Comparison of ENCODE assay signal across 8 mouse cellular contexts in the genomic region with DNA sequence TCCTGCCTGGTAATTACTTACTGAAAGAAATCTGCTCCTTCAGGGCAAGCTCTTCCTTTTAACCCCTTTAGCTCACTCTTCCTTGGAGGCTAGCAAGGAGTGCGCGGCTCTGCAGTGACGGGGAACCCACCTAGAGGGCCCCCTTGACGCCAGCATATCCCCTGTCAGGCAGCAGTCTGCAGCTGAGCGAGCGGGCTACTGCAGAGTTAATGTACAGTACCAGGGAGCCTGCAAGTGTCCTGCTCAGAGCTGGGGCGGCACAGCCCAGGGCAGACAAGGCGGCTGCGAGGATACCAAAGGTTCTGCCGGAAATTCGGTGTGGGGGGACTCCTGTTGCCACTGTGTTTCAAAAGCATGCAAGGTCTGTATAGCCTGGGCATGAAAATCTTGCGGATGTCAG.
DNase-seq lines count a peak whose midpoint lies in the region; ATAC-seq and TF ChIP-seq lines count a peak whose summit lies in the region.

No protein-coding gene starts in this region.

- H3K36me3 ChIP-seq in neural tube, embryonic 15.5 days: no peaks in the 10 kb centered on the region

- H3K4me1 ChIP-seq in cerebellum, adult 2 months (ENCODE audit: control insufficient read depth, insufficient read depth, low read length): peaks cover 3% of the 10 kb centered on the region; the same call in 1 of the 2 replicates
- H3K4me1 ChIP-seq in lung, adult 2 months (ENCODE audit: control insufficient read depth, insufficient read depth, low read length): peaks cover 6% of the 10 kb centered on the region; the same call in 1 of the 2 replicates
- H3K4me1 ChIP-seq in neural tube, embryonic 15.5 days: peaks cover 38% of the 10 kb centered on the region

- ATAC-seq in neural tube, embryonic 15.5 days (ENCODE audit: low FRiP score): peak; percentile 97

- H3K4me2 ChIP-seq in neural tube, embryonic 15.5 days: peak overlapping the region; percentile 83

- peak; percentile 66 for DNase-seq in ES-CJ7 (ENCODE audit: low read depth, low spot score)
- DNase-seq in cerebellum, adult 2 months: peak; percentile 83 to 84
- peak; percentile 85 for DNase-seq in forelimb bud, embryonic 11.5 days (ENCODE audit: low read depth, low spot score)
- peak; percentile 84 for DNase-seq in heart, postnatal 4 days
- DNase-seq in layer of hippocampus, adult 8-10 months (ENCODE audit: low spot score in 2 of 2): peak; percentile 78 to 79
- DNase-seq in lung, adult 2 months: peak; percentile 74
- peak; percentile 76 for DNase-seq in testis, postnatal 10 days (ENCODE audit: low spot score)

- peak overlapping the region; percentile 83 for H3K4me3 ChIP-seq in cerebellum, adult 2 months (replicated peaks; ENCODE audit: insufficient read depth, low read depth, low read length)
- peak overlapping the region; percentile 87 for H3K4me3 ChIP-seq in lung, adult 2 months (replicated peaks; ENCODE audit: extremely low read depth, low read depth, low read length)
- H3K4me3 ChIP-seq in neural tube, embryonic 15.5 days (replicated peaks): peak overlapping the region; percentile 68

- H3K27me3 ChIP-seq in cerebellum, adult 2 months (ENCODE audit: control insufficient read depth, insufficient read depth, low read length): no peaks in the 10 kb centered on the region
- H3K27me3 ChIP-seq in neural tube, embryonic 15.5 days (replicated peaks): no peaks in the 10 kb centered on the region

- peak overlapping the region; percentile 71 for H3K9ac ChIP-seq in neural tube, embryonic 15.5 days (replicated peaks)

- under 1% methylated on average over 12 of the region's 12 CpGs for WGBS in cerebellum, adult 2 months
- WGBS in lung, adult 2 months: 0% methylated on average over 12 of the region's 12 CpGs
- WGBS in neural tube, embryonic 15.5 days: under 1% methylated on average over 12 of the region's 12 CpGs

- TF ChIP-seq POLR2A in cerebellum, adult 2 months (IDR thresholded peaks at IDR 0.05; ENCODE audit: borderline replicate concordance, insufficient read depth, low read length): peak; percentile 48; the same call in 1 of the 2 replicates
- peak; percentile 18; the same call in 1 of the 2 replicates for TF ChIP-seq POLR2A in lung, adult 2 months (IDR thresholded peaks at IDR 0.05; ENCODE audit: borderline replicate concordance, extremely low read depth, low read depth, low read length)

- H3K9me3 ChIP-seq in neural tube, embryonic 15.5 days (replicated peaks): no peaks in the 10 kb centered on the region

- TF ChIP-seq CTCF in cerebellum, adult 2 months (IDR thresholded peaks at IDR 0.05; ENCODE audit: borderline replicate concordance, insufficient read depth, low read depth, low read length): no peak
- TF ChIP-seq CTCF in lung, adult 2 months (IDR thresholded peaks at IDR 0.05; ENCODE audit: insufficient read depth, low read length): no peak

- H3K27ac ChIP-seq in cerebellum, adult 2 months (ENCODE audit: insufficient read depth, low read length): peak overlapping the region; percentile 74
- peak overlapping the region; percentile 96 for H3K27ac ChIP-seq in neural tube, embryonic 15.5 days (replicated peaks)

Comparison
In these comparisons a context has a peak if more than half of its experiments do, and no peak if none do; other contexts are left out.
1. Peak in every context shown above with its lines: DNase-seq, ATAC-seq, H3K4me3 ChIP-seq and H3K27ac ChIP-seq.